27 mouse cellular contexts compared by ENCODE assay signal in the genomic region with DNA sequence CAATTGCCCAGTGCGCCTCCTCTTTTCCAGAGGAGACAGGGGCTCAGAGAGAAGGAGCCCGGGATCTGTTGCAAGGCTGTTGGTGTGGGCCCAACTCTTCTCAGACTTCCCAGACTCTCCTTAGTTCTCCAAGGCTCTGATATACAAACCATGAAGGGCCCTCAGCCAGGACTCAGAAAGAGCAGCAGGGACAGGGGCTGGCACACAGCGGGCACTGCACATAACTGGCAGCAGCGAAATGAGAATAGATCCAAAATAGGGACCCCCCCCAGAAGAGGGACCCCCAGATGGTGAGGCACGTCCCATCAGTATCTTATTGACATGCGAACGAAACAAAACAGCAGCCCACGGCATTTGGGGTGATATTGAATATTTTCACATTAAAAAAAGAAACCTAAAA. TPM values are rescaled to one million over a fixed set of nuclear protein-coding genes. Genes with fewer than 3 reads are reported as not detected.
A peak's percentile ranks its signal among the peaks of the same experiment; 100 is the strongest.
DNase-seq lines count a peak whose midpoint lies in the region; ATAC-seq and TF ChIP-seq lines count a peak whose summit lies in the region.
"Had no signal": no experiment of that assay in that cellular context is flagged by ENCODE, and none has a peak within 500 bp of the region (broad histone marks: within the 10 kb centered on the region; RNA-seq: fewer than 3 reads in every experiment).

No protein-coding gene starts in this region.

- peaks cover 2% of the 10 kb centered on the region; the same call in 1 of the 2 replicates for H3K36me3 ChIP-seq in hindbrain, postnatal 0 days (ENCODE audit: insufficient read depth, low read length)
- peaks cover 52% of the 10 kb centered on the region for H3K36me3 ChIP-seq in hindbrain, embryonic 13.5 days
- no peaks in the 10 kb centered on the region for H3K36me3 ChIP-seq in midbrain, embryonic 11.5 days (ENCODE audit: control insufficient read depth, insufficient read depth, low read length)
- H3K36me3 ChIP-seq in midbrain, embryonic 15.5 days (replicated peaks), result 0 out of 2 replicates have a peak, but pooled peaks cover 10% of the 10 kb centered on the region
- H3K36me3 ChIP-seq: G1E had no signal

- no peak overlapping the region for H3K4me2 ChIP-seq in hindbrain, postnatal 0 days (ENCODE audit: low read depth, low read length)
- no peak overlapping the region for H3K4me2 ChIP-seq in hindbrain, embryonic 13.5 days
- no peak overlapping the region for H3K4me2 ChIP-seq in midbrain, embryonic 11.5 days
- no peak overlapping the region for H3K4me2 ChIP-seq in midbrain, embryonic 15.5 days
- H3K4me2 ChIP-seq: embryonic facial prominence, embryonic 12.5 days; forebrain, embryonic 13.5 days; forebrain, embryonic 15.5 days had no signal

- WGBS in hindbrain, postnatal 0 days, result 76% methylated on average over 8 of the region's 8 CpGs
- 92% methylated on average over 8 of the region's 8 CpGs for WGBS in hindbrain, embryonic 13.5 days
- 94% methylated on average over 8 of the region's 8 CpGs for WGBS in midbrain, embryonic 11.5 days
- WGBS in midbrain, embryonic 15.5 days, result 94% methylated on average over 8 of the region's 8 CpGs

- H3K4me1 ChIP-seq in hindbrain, postnatal 0 days (ENCODE audit: insufficient read depth, low read length), result peaks cover 7% of the 10 kb centered on the region; the same call in 1 of the 2 replicates
- 0 out of 2 replicates have a peak, but pooled peaks cover 3% of the 10 kb centered on the region for H3K4me1 ChIP-seq in hindbrain, embryonic 13.5 days (replicated peaks)
- H3K4me1 ChIP-seq in midbrain, embryonic 11.5 days (ENCODE audit: control insufficient read depth, insufficient read depth, low read length), result no peaks in the 10 kb centered on the region
- H3K4me1 ChIP-seq in midbrain, embryonic 15.5 days, result no peaks in the 10 kb centered on the region
- H3K4me1 ChIP-seq: embryonic facial prominence, embryonic 12.5 days; forebrain, embryonic 15.5 days had no signal

- H3K27ac ChIP-seq in hindbrain, postnatal 0 days, result 0 out of 2 replicates have a peak overlapping the region, but pooled peaks have one; percentile 12
- no peak overlapping the region for H3K27ac ChIP-seq in hindbrain, embryonic 13.5 days
- H3K27ac ChIP-seq in left cerebral cortex, adult 2 months, result peak overlapping the region; percentile 21; the same call in 1 of the 2 replicates
- H3K27ac ChIP-seq in midbrain, embryonic 11.5 days (ENCODE audit: low read depth, low read length), result no peak overlapping the region
- no peak overlapping the region for H3K27ac ChIP-seq in midbrain, embryonic 15.5 days
- H3K27ac ChIP-seq: embryonic facial prominence, embryonic 10.5 days; embryonic facial prominence, embryonic 12.5 days; forebrain, embryonic 13.5 days; forebrain, embryonic 15.5 days had no signal

- H3K9me3 ChIP-seq in hindbrain, postnatal 0 days (ENCODE audit: low read length), result no peaks in the 10 kb centered on the region
- H3K9me3 ChIP-seq in hindbrain, embryonic 13.5 days, result no peaks in the 10 kb centered on the region
- no peaks in the 10 kb centered on the region for H3K9me3 ChIP-seq in midbrain, embryonic 11.5 days (ENCODE audit: control insufficient read depth, low read length)
- no peaks in the 10 kb centered on the region for H3K9me3 ChIP-seq in midbrain, embryonic 15.5 days
- H3K9me3 ChIP-seq: embryonic facial prominence, embryonic 10.5 days; embryonic facial prominence, embryonic 12.5 days; forebrain, embryonic 13.5 days; forebrain, embryonic 15.5 days; G1E had no signal

- intact Hi-C loops in left cerebral cortex, adult 2 months (cut with DNase I), result no loop called here

- no peak overlapping the region for H3K9ac ChIP-seq in hindbrain, postnatal 0 days (replicated peaks; ENCODE audit: low read length)
- H3K9ac ChIP-seq in hindbrain, embryonic 13.5 days, result no peak overlapping the region
- no peak overlapping the region for H3K9ac ChIP-seq in midbrain, embryonic 11.5 days (ENCODE audit: low read length)
- no peak overlapping the region for H3K9ac ChIP-seq in midbrain, embryonic 15.5 days
- H3K9ac ChIP-seq: embryonic facial prominence, embryonic 12.5 days; forebrain, embryonic 13.5 days; forebrain, embryonic 15.5 days had no signal

- no peaks in the 10 kb centered on the region for H3K27me3 ChIP-seq in hindbrain, postnatal 0 days (ENCODE audit: insufficient read depth, low read length)
- no peaks in the 10 kb centered on the region for H3K27me3 ChIP-seq in hindbrain, embryonic 13.5 days
- no peaks in the 10 kb centered on the region for H3K27me3 ChIP-seq in midbrain, embryonic 11.5 days (ENCODE audit: control insufficient read depth, insufficient read depth, low read length)
- H3K27me3 ChIP-seq in midbrain, embryonic 15.5 days (replicated peaks), result no peaks in the 10 kb centered on the region
- H3K27me3 ChIP-seq: CH12.LX; embryonic facial prominence, embryonic 12.5 days; forebrain, embryonic 13.5 days; forebrain, embryonic 15.5 days; Patski had no signal

- no peak for TF ChIP-seq CTCF in hindbrain, postnatal 0 days (IDR thresholded peaks at IDR 0.05; ENCODE audit: low read depth)
- TF ChIP-seq CTCF in left cerebral cortex, adult 2 months (IDR thresholded peaks at IDR 0.05), result no peak

- peak; percentile 49 to 64 for DNase-seq in cerebellum, postnatal 10 days
- DNase-seq in cerebellum, adult 18-20 months, result no peak
- no peak for DNase-seq in hindbrain, postnatal 0 days (ENCODE audit: low spot score)
- no peak for DNase-seq in left cerebral cortex, adult 2 months (ENCODE audit: extremely low spot score in 1 of 2, low spot score in 2 of 2)
- DNase-seq in left cerebral cortex, adult 18-20 months (ENCODE audit: low spot score in 2 of 2), result no peak
- peak; percentile 56 for DNase-seq in midbrain, embryonic 11.5 days (ENCODE audit: low spot score, missing footprints)
- DNase-seq: adrenal gland, adult 8-10 months; adrenal gland, postnatal 14 days; adrenal gland, postnatal 36 days; B cell, adult 2 months; cerebellum, adult 11-12 months; cerebellum, adult 8-10 months; cerebellum, adult 9-11 months; cerebellum, postnatal 25 days had no signal

- no peak overlapping the region for H3K4me3 ChIP-seq in hindbrain, postnatal 0 days (ENCODE audit: low read length)
- no peak overlapping the region for H3K4me3 ChIP-seq in hindbrain, embryonic 13.5 days
- H3K4me3 ChIP-seq in left cerebral cortex, adult 2 months, result no peak overlapping the region
- no peak overlapping the region for H3K4me3 ChIP-seq in midbrain, embryonic 11.5 days (ENCODE audit: low read depth, low read length)
- no peak overlapping the region for H3K4me3 ChIP-seq in midbrain, embryonic 15.5 days
- H3K4me3 ChIP-seq: embryonic facial prominence, embryonic 10.5 days; embryonic facial prominence, embryonic 12.5 days; forebrain, embryonic 13.5 days; forebrain, embryonic 15.5 days had no signal

- no peak for ATAC-seq in hindbrain, postnatal 0 days
- ATAC-seq in hindbrain, embryonic 13.5 days (ENCODE audit: low FRiP score), result no peak
- ATAC-seq in midbrain, embryonic 11.5 days (ENCODE audit: low FRiP score), result no peak
- ATAC-seq in midbrain, embryonic 15.5 days (replicated peaks), result no peak
- ATAC-seq: activated CD4-positive, CD25-positive, alpha-beta regulatory T cell, adult 4 months; CD4-positive, CD25-positive, alpha-beta regulatory T cell, adult 4 months; forebrain, embryonic 13.5 days; forebrain, embryonic 15.5 days; Patski had no signal

RNA-seq across cellular contexts. Expression of a gene that starts 34.8 kb away (rescaled TPM):
- total RNA-seq in hindbrain, postnatal 0 days (2014; rRNA removed), result 0.72 and 1.3 TPM in 2 replicates
- polyA plus RNA-seq in hindbrain, postnatal 0 days (2015; fragmentation: Nextera tagmentation; extraction: Ambion mirVana), result 0.68 and 1.00 TPM in 2 replicates
- 0.38 TPM in 2 replicates for polyA plus RNA-seq in hindbrain, embryonic 13.5 days (2015; fragmentation: Nextera tagmentation; extraction: Ambion mirVana)
- total RNA-seq in left cerebral cortex, adult 2 months (2021), result 1 to 10 TPM; 1.7 to 2.1 TPM
- total RNA-seq in left cerebral cortex, adult 18-20 months (2021), result 1 to 10 TPM in 1 of 2 experiments, under 1 TPM in 1; 0.95 to 1.4 TPM
- 0.12 and 0.34 TPM in 2 replicates for polyA plus RNA-seq in midbrain, embryonic 11.5 days (2014; fragmentation: Nextera tagmentation; extraction: Ambion mirVana)
- polyA plus RNA-seq in midbrain, embryonic 15.5 days (2015; fragmentation: Nextera tagmentation; extraction: Ambion mirVana), result 0.63 and 0.75 TPM in 2 replicates
- total RNA-seq: CH12.LX had no signal
- polyA plus RNA-seq: CD4-positive, CD25-positive, alpha-beta regulatory T cell, adult 4 months; G1E had no signal

RNA-seq across cellular contexts. Expression of a gene that starts 44.0 kb away (rescaled TPM):
- total RNA-seq in hindbrain, postnatal 0 days (2014; rRNA removed), result 75.5 and 95.2 TPM in 2 replicates
- polyA plus RNA-seq in hindbrain, postnatal 0 days (2015; fragmentation: Nextera tagmentation; extraction: Ambion mirVana), result 66.9 and 74.0 TPM in 2 replicates
- polyA plus RNA-seq in hindbrain, embryonic 13.5 days (2015; fragmentation: Nextera tagmentation; extraction: Ambion mirVana), result 54.7 and 55.2 TPM in 2 replicates
- 100 to 1,000 TPM; 166 TPM for total RNA-seq in left cerebral cortex, adult 2 months (2021)
- total RNA-seq in left cerebral cortex, adult 18-20 months (2021), result 100 to 1,000 TPM; 161 to 167 TPM
- polyA plus RNA-seq in midbrain, embryonic 11.5 days (2014; fragmentation: Nextera tagmentation; extraction: Ambion mirVana), result 12.1 and 15.0 TPM in 2 replicates
- 64.2 and 64.3 TPM in 2 replicates for polyA plus RNA-seq in midbrain, embryonic 15.5 days (2015; fragmentation: Nextera tagmentation; extraction: Ambion mirVana)
- polyA plus RNA-seq: activated CD4-positive, CD25-positive, alpha-beta regulatory T cell, adult 4 months; CD4-positive, CD25-positive, alpha-beta regulatory T cell, adult 4 months had no signal

RNA-seq across cellular contexts. Expression of a gene that starts 58.1 kb away (rescaled TPM):
- total RNA-seq in hindbrain, postnatal 0 days (2014; rRNA removed), result 1.0 TPM in 1 of 2 replicates, not detected in the other
- polyA plus RNA-seq in hindbrain, postnatal 0 days (2015; fragmentation: Nextera tagmentation; extraction: Ambion mirVana), result 0.64 and 0.82 TPM in 2 replicates
- 0.56 and 0.83 TPM in 2 replicates for polyA plus RNA-seq in hindbrain, embryonic 13.5 days (2015; fragmentation: Nextera tagmentation; extraction: Ambion mirVana)
- not detected for total RNA-seq in left cerebral cortex, adult 2 months (2021)
- total RNA-seq in left cerebral cortex, adult 18-20 months (2021), result not detected
- polyA plus RNA-seq in midbrain, embryonic 11.5 days (2014; fragmentation: Nextera tagmentation; extraction: Ambion mirVana), result not detected in 2 replicates
- 0.30 and 1.1 TPM in 2 replicates for polyA plus RNA-seq in midbrain, embryonic 15.5 days (2015; fragmentation: Nextera tagmentation; extraction: Ambion mirVana)
- total RNA-seq: adrenal gland, adult 18-20 months; adrenal gland, adult 8-10 months; adrenal gland, postnatal 14 days; adrenal gland, postnatal 36 days; CH12.LX; G1E had no signal
- polyA plus RNA-seq: activated CD4-positive, CD25-positive, alpha-beta regulatory T cell, adult 4 months; CD4-positive, CD25-positive, alpha-beta regulatory T cell, adult 4 months; embryonic facial prominence, embryonic 10.5 days; embryonic facial prominence, embryonic 12.5 days; forebrain, embryonic 11.5 days; G1E; Patski had no signal

Comparison
In these comparisons a context has a peak if more than half of its experiments do, and no peak if none do; other contexts are left out.
1. DNase-seq: peak in cerebellum, postnatal 10 days (2 of 2) and midbrain, embryonic 11.5 days (single experiment); none in cerebellum, adult 18-20 months (0 of 2), hindbrain, postnatal 0 days (single experiment), left cerebral cortex, adult 2 months (0 of 2) and left cerebral cortex, adult 18-20 months (0 of 2).
2. H3K27ac ChIP-seq: peak in hindbrain, postnatal 0 days (single experiment) and left cerebral cortex, adult 2 months (single experiment); none in hindbrain, embryonic 13.5 days (single experiment), midbrain, embryonic 11.5 days (single experiment) and midbrain, embryonic 15.5 days (single experiment).